Mouse (Mus musculus) embryonic stem cell, embryonic (primary cell): Measurements from ENCODE around the gene Gm5773.
"Not testable (repeated sequence)": the region's sequence is repeated elsewhere in the genome, so short reads cannot be mapped to it uniquely, and the experiment has no call there.

Source experiments
- CTCF ChIA-PET, 4 experiments: fragments of 300-600 bp in 2 of 4; fragments of 350-600 bp in 2 of 4; sonication (Branson Sonifier 250); formaldehyde crosslinking; loops; one replicate each; lab custom pipeline; 2022; ENCODE audit warnings: inconsistent platforms in 2 of 4; lab: Charles Lee
- POLR2A ChIA-PET, 4 experiments: fragments of 300-600 bp in 2 of 4; fragments of 350-600 bp in 2 of 4; sonication (Branson Sonifier 250); formaldehyde crosslinking; loops; one replicate each; lab custom pipeline; 2022; ENCODE audit warnings: antibody characterized with exemption in 4 of 4, inconsistent platforms in 1 of 4; lab: Charles Lee

Gm5773 gene

DNA sequence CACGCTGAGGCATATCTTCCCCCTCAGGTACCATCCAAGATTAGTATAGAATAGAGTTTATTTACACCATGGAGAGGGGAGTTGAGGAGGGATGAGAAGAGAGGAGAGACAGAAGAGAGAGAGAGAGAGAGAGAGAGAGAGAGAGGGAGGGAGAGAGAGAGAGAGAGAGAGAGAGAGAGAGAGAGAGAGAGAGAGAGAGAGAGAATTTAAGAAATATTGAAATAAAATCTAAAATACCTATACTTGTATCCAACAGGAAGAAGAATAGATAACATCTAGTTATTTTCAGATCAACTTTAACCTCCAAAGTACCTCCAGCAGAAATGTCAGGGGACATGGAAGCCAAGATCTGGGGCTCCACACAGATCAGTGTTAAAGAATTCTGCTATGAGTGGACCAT is at the start of gene Gm5773:
Gm5773 (plus strand) TSS at position 301 of the 400 bp plus-strand sequence.
- POLR2A ChIA-PET, CTCF ChIA-PET: not testable (repeated sequence)

- CTCF ChIA-PET, POLR2A ChIA-PET: not testable (repeated sequence)
These were observed 27.3 kb upstream of the Gm5773 start for GRCm38 (mm10) chr3:93745475-93745874.

- CTCF ChIA-PET, POLR2A ChIA-PET: not testable (repeated sequence)
These were observed 18.8 kb upstream of the Gm5773 start for GRCm38 (mm10) chr3:93754022-93754421.

- CTCF ChIA-PET, POLR2A ChIA-PET: not testable (repeated sequence)
These were observed 23.3 kb downstream of the Gm5773 start, which contains the start of gene Tdpoz4 for GRCm38 (mm10) chr3:93796098-93796497. TSS of gene Tdpoz4 (plus strand) at chr3:93796398.

GRCm38 (mm10) chr3:93813341-93813740 is 40.5 kb downstream of the Gm5773 start:
- CTCF ChIA-PET, POLR2A ChIA-PET: not testable (repeated sequence)
